Mouse (Mus musculus): ENCODE data around the gene Kcnip1.

DNA sequence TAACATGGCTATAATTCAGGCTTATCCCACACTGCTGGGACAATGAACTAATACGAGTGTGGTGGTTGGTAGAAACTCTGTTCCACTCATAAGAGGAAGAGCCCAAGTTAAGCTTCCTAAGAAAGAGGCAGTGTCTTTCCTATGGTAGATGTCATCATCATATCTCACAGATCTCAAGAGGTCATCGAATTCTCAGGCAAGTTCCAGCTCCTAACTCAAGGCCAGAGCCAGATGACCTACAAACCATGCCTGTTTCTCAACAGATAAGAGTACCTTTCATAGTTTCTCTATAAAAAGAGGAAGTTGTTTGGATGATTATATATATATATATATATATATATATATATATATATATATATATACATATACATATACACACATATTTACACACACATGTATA lies 6.4 kb downstream of the Kcnip1 start:
- no peak for TF ChIP-seq CHD1 (IDR thresholded peaks at IDR 0.05; ENCODE audit: low read depth, low read length)
- no peak for TF ChIP-seq EP300 (IDR thresholded peaks at IDR 0.05; ENCODE audit: low read length)
- TF ChIP-seq IRF4 (IDR thresholded peaks at IDR 0.05; ENCODE audit: low read depth, low read length) = no peak
